Mouse (Mus musculus) layer of hippocampus, postnatal 25 days (tissue): ENCODE results near the gene 1700037H04Rik. TPM values are rescaled to one million over a fixed set of nuclear protein-coding genes. Genes with fewer than 3 reads are reported as not detected.

ENCODE experiments used
- total RNA-seq, 2 experiments: library from RNA; stranded (reverse); gene quantifications; 2 replicates each; pipeline ENCODE4 v1.2.3; 2021

The 1700037H04Rik gene
- total RNA-seq, 2 experiments from 2014 or later: 55.5 to 66.7 TPM

Other genes starting within 250 kb of the 1700037H04Rik start
- gene Gfra4, start 117.0 kb downstream of the 1700037H04Rik start, total RNA-seq: 10 to 100 TPM; 64.8 to 70.0 TPM
- 1 to 10 TPM in 1 of 2 experiments, under 1 TPM in 1; 0.94 to 1.1 TPM for gene Adam33, start 96.3 kb downstream of the 1700037H04Rik start, total RNA-seq
- gene Siglec1, start 73.3 kb downstream of the 1700037H04Rik start, total RNA-seq: under 1 TPM; 0.22 to 0.31 TPM
- 1 to 10 TPM; 6.5 to 8.6 TPM for gene Hspa12b, start 32.8 kb downstream of the 1700037H04Rik start, total RNA-seq
- gene Gm11037, start 26.6 kb downstream of the 1700037H04Rik start, total RNA-seq: not detected
- gene Cenpb, start 20.0 kb upstream of the 1700037H04Rik start, total RNA-seq: 10 to 100 TPM; 84.8 to 92.4 TPM
- 10 to 100 TPM; 15.4 to 26.6 TPM for gene Cdc25b, start 26.9 kb upstream of the 1700037H04Rik start, total RNA-seq
- 10 to 100 TPM; 11.2 to 12.4 TPM for gene Spef1, start 27.2 kb upstream of the 1700037H04Rik start, total RNA-seq
- 10 to 100 TPM; 23.8 to 27.3 TPM for gene Ap5s1, start 47.0 kb upstream of the 1700037H04Rik start, total RNA-seq
- 1 to 10 TPM; 6.8 to 7.8 TPM for gene Mavs, start 74.0 kb upstream of the 1700037H04Rik start, total RNA-seq
- gene Pank2, start 102.4 kb upstream of the 1700037H04Rik start, total RNA-seq: 10 to 100 TPM; 55.7 to 63.8 TPM
- 10 to 100 TPM; 28.2 to 30.5 TPM for gene Rnf24, start 192.8 kb upstream of the 1700037H04Rik start, total RNA-seq